Mouse (Mus musculus) midbrain, embryonic 12.5 days (tissue): ENCODE measurements around the gene 1700037H04Rik. TPM values are rescaled to one million over a fixed set of nuclear protein-coding genes. Genes with fewer than 3 reads are reported as not detected.

Source experiments
- ATAC-seq: fragments of 200-750 bp; cut with Nextera tagmentation; 2 replicates; pipeline ENCODE4 v1.8.0; 2017; ENCODE audit warnings: low read depth, moderate TSS enrichment, moderate library complexity; ENCODE audit not compliant: low FRiP score
- H3K27ac ChIP-seq: fragments of 300-500 bp; sonication (generic); replicated peaks from 2 replicates; pipeline ENCODE4 v1.5.1; 2016; ENCODE audit warnings: mild to moderate bottlenecking
- H3K27me3 ChIP-seq: fragments of 300-500 bp; sonication (generic); 2 replicates; pipeline ENCODE4 v1.6.1; 2016; ENCODE audit warnings: mild to moderate bottlenecking
- H3K36me3 ChIP-seq: fragments of 300-500 bp; sonication (generic); 2 replicates; pipeline ENCODE4 v1.6.1; 2016
- H3K4me1 ChIP-seq: fragments of 300-500 bp; sonication (generic); 2 replicates; pipeline ENCODE4 v1.6.1; 2016
- H3K4me2 ChIP-seq: fragments of 300-500 bp; sonication (generic); replicated peaks from 2 replicates; pipeline ENCODE4 v1.6.1; 2016; ENCODE audit warnings: mild to moderate bottlenecking, moderate library complexity
- H3K4me3 ChIP-seq: fragments of 300-500 bp; sonication (generic); 2 replicates; pipeline ENCODE4 v1.5.1; 2016; ENCODE audit warnings: mild to moderate bottlenecking
- H3K9ac ChIP-seq: fragments of 300-500 bp; sonication (generic); replicated peaks from 2 replicates; pipeline ENCODE4 v1.6.1; 2016; ENCODE audit warnings: mild to moderate bottlenecking, moderate library complexity
- H3K9me3 ChIP-seq: fragments of 300-500 bp; sonication (generic); 2 replicates; pipeline ENCODE4 v1.6.1; 2016; ENCODE audit warnings: mild to moderate bottlenecking
- WGBS: fragments of 180-500 bp; shearing (Covaris S2); methylation state at CpG from one replicate; pipeline ENCODE4 v1.1.7; 2016; 5-methylcytosine and 5-hydroxymethylcytosine counted together
- polyA plus RNA-seq: library from polyadenylated mRNA; unstranded; fragments of >200 nt; fragmentation: Nextera tagmentation; extraction: Ambion mirVana; gene quantifications from 2 replicates; pipeline ENCODE4 v1.2.1, GENCODE M21; 2016

The 1700037H04Rik gene
- polyA plus RNA-seq, 1 experiment from 2014 or later = 98.3 TPM

- Histone ChIP-seq H3K4me3 (no peak overlapping the region), H3K27ac (no peak overlapping the region), H3K36me3 (peaks cover 40% of the 10 kb centered on the region), H3K9ac (no peak overlapping the region), H3K4me1 (peaks cover 6% of the 10 kb centered on the region; the same call in 1 of the 2 replicates), H3K27me3 (no peaks in the 10 kb centered on the region), H3K9me3 (no peaks in the 10 kb centered on the region), H3K4me2 (0 out of 2 replicates have a peak overlapping the region, but pooled peaks have one; percentile 3)
- WGBS = 34% methylated on average over 18 of the region's 18 CpGs
- ATAC-seq = peak; percentile 45
Observed at GRCm38 (mm10) chr2:131142592-131142991, 17.3 kb downstream of the 1700037H04Rik start.

- H3K4me3 ChIP-seq = no peak overlapping the region
- H3K27me3 ChIP-seq = no peaks in the 10 kb centered on the region
- no peak for ATAC-seq
- 87% methylated on average over 8 of the region's 8 CpGs for WGBS
- no peaks in the 10 kb centered on the region for H3K9me3 ChIP-seq
- H3K4me1 ChIP-seq = peaks cover 6% of the 10 kb centered on the region; the same call in 1 of the 2 replicates
- no peak overlapping the region for H3K9ac ChIP-seq
- H3K27ac ChIP-seq = no peak overlapping the region
- H3K36me3 ChIP-seq = peaks cover 29% of the 10 kb centered on the region
- H3K4me2 ChIP-seq = no peak overlapping the region
Observed at GRCm38 (mm10) chr2:131141336-131141986, 18.4 kb downstream of the 1700037H04Rik start.

GRCm38 (mm10) chr2:131140533-131140905 lies 19.4 kb downstream of the 1700037H04Rik start:
- Histone ChIP-seq H3K9me3 (no peaks in the 10 kb centered on the region), H3K36me3 (peaks cover 19% of the 10 kb centered on the region), H3K4me1 (peaks cover 6% of the 10 kb centered on the region; the same call in 1 of the 2 replicates), H3K4me2 (no peak overlapping the region), H3K27ac (no peak overlapping the region), H3K27me3 (no peaks in the 10 kb centered on the region), H3K4me3 (no peak overlapping the region), H3K9ac (no peak overlapping the region)
- ATAC-seq = no peak
- WGBS = 73% methylated on average over 5 of the region's 5 CpGs

- Histone ChIP-seq H3K4me2 (no peak overlapping the region), H3K4me3 (no peak overlapping the region), H3K9me3 (no peaks in the 10 kb centered on the region), H3K27ac (no peak overlapping the region), H3K36me3 (peaks cover 14% of the 10 kb centered on the region), H3K9ac (no peak overlapping the region), H3K27me3 (no peaks in the 10 kb centered on the region), H3K4me1 (peaks cover 6% of the 10 kb centered on the region; the same call in 1 of the 2 replicates)
- WGBS = 71% methylated on average over 5 of the region's 5 CpGs
- no peak for ATAC-seq
Observed at GRCm38 (mm10) chr2:131139886-131140532, 19.9 kb downstream of the 1700037H04Rik start.

- Histone ChIP-seq H3K4me2 (no peak overlapping the region), H3K9ac (no peak overlapping the region), H3K4me3 (no peak overlapping the region), H3K4me1 (peaks cover 6% of the 10 kb centered on the region; the same call in 1 of the 2 replicates), H3K27me3 (no peaks in the 10 kb centered on the region), H3K27ac (no peak overlapping the region), H3K36me3 (peaks cover 7% of the 10 kb centered on the region), H3K9me3 (no peaks in the 10 kb centered on the region)
- WGBS = 90% methylated on average over 5 of the region's 5 CpGs
- ATAC-seq = no peak
Observed at GRCm38 (mm10) chr2:131139287-131139686, 20.6 kb downstream of the 1700037H04Rik start.

- peaks cover 6% of the 10 kb centered on the region; the same call in 1 of the 2 replicates for H3K4me1 ChIP-seq
- no peak overlapping the region for H3K4me3 ChIP-seq
- H3K36me3 ChIP-seq = peaks cover 5% of the 10 kb centered on the region
- no peak for ATAC-seq
- H3K27me3 ChIP-seq = no peaks in the 10 kb centered on the region
- H3K9ac ChIP-seq = no peak overlapping the region
- no peak overlapping the region for H3K27ac ChIP-seq
- H3K9me3 ChIP-seq = no peaks in the 10 kb centered on the region
- no peak overlapping the region for H3K4me2 ChIP-seq
- WGBS = 86% methylated on average over 7 of the region's 7 CpGs
Observed at GRCm38 (mm10) chr2:131138760-131139159, 21.1 kb downstream of the 1700037H04Rik start.

- ATAC-seq = no peak
- Histone ChIP-seq H3K36me3 (peaks cover under 1% of the 10 kb centered on the region; the same call in 1 of the 2 replicates), H3K4me3 (no peak overlapping the region), H3K9me3 (no peaks in the 10 kb centered on the region), H3K9ac (no peak overlapping the region), H3K27ac (no peak overlapping the region), H3K4me1 (peaks cover 6% of the 10 kb centered on the region; the same call in 1 of the 2 replicates), H3K4me2 (no peak overlapping the region), H3K27me3 (no peaks in the 10 kb centered on the region)
- 86% methylated on average over 4 of the region's 4 CpGs for WGBS
Observed at GRCm38 (mm10) chr2:131138296-131138695, 21.6 kb downstream of the 1700037H04Rik start.

- H3K27me3 ChIP-seq = no peaks in the 10 kb centered on the region
- no peak overlapping the region for H3K4me3 ChIP-seq
- H3K9ac ChIP-seq = no peak overlapping the region
- no peak for ATAC-seq
- WGBS = 79% methylated on average over 11 of the region's 11 CpGs
- H3K4me1 ChIP-seq = no peaks in the 10 kb centered on the region
- H3K27ac ChIP-seq = no peak overlapping the region
- no peak overlapping the region for H3K4me2 ChIP-seq
- H3K9me3 ChIP-seq = no peaks in the 10 kb centered on the region
- no peaks in the 10 kb centered on the region for H3K36me3 ChIP-seq
Observed at GRCm38 (mm10) chr2:131135521-131136139, 24.3 kb downstream of the 1700037H04Rik start.

GRCm38 (mm10) chr2:131134826-131135400 lies 25.0 kb downstream of the 1700037H04Rik start:
- no peak overlapping the region for H3K4me2 ChIP-seq
- 88% methylated on average over 8 of the region's 8 CpGs for WGBS
- H3K4me1 ChIP-seq = no peaks in the 10 kb centered on the region
- no peaks in the 10 kb centered on the region for H3K27me3 ChIP-seq
- H3K36me3 ChIP-seq = no peaks in the 10 kb centered on the region
- ATAC-seq = 0 out of 2 replicates have a peak, but pooled peaks have one; percentile 27
- no peaks in the 10 kb centered on the region for H3K9me3 ChIP-seq
- no peak overlapping the region for H3K9ac ChIP-seq
- H3K4me3 ChIP-seq = no peak overlapping the region
- no peak overlapping the region for H3K27ac ChIP-seq

GRCm38 (mm10) chr2:131134381-131134780 lies 25.5 kb downstream of the 1700037H04Rik start:
- no peaks in the 10 kb centered on the region for H3K36me3 ChIP-seq
- no peaks in the 10 kb centered on the region for H3K9me3 ChIP-seq
- WGBS = 53% methylated on average over 1 of the region's 1 CpGs
- H3K27me3 ChIP-seq = no peaks in the 10 kb centered on the region
- no peak overlapping the region for H3K4me3 ChIP-seq
- ATAC-seq = no peak
- no peak overlapping the region for H3K4me2 ChIP-seq
- H3K9ac ChIP-seq = no peak overlapping the region
- no peaks in the 10 kb centered on the region for H3K4me1 ChIP-seq
- no peak overlapping the region for H3K27ac ChIP-seq

GRCm38 (mm10) chr2:131132930-131133547 lies 26.8 kb downstream of the 1700037H04Rik start, which contains the start of gene Gm11037:
Gm11037 (plus strand) TSS chr2:131133497.
- no peak for ATAC-seq
- no peak within 1 kb of the TSS for H3K27ac ChIP-seq
- H3K4me1 ChIP-seq = no peaks in the 10 kb centered on the region
- H3K4me2 ChIP-seq = no peak within 1 kb of the TSS
- H3K36me3 ChIP-seq = no peaks in the 10 kb centered on the region
- 87% methylated on average over 9 of the region's 9 CpGs for WGBS
- no peaks in the 10 kb centered on the region for H3K27me3 ChIP-seq
- H3K4me3 ChIP-seq = no peak within 1 kb of the TSS
- H3K9me3 ChIP-seq = no peaks in the 10 kb centered on the region
- H3K9ac ChIP-seq = no peak within 1 kb of the TSS
